Mouse (Mus musculus) midbrain, embryonic 11.5 days (tissue): Measurements from ENCODE around the gene Chml. TPM values are rescaled to one million over a fixed set of nuclear protein-coding genes. Genes with fewer than 3 reads are reported as not detected.

Experiments
- ATAC-seq: fragments of 200-750 bp; cut with Nextera tagmentation; 2 replicates; pipeline ENCODE4 v1.8.0; 2017; ENCODE audit warnings: moderate TSS enrichment, moderate library complexity; ENCODE audit not compliant: low FRiP score
- DNase-seq: peaks from one replicate; pipeline ENCODE4 v3.0.0; 2015; ENCODE audit warnings: low spot score; ENCODE audit errors: missing footprints
- H3K27ac ChIP-seq: fragments of 300-500 bp; sonication (generic); 2 replicates; pipeline ENCODE4 v1.5.1; 2014; ENCODE audit warnings: low read depth, low read length
- H3K27me3 ChIP-seq: fragments of 300-500 bp; sonication (generic); 2 replicates; pipeline ENCODE4 v1.6.1; 2014; ENCODE audit warnings: mild to moderate bottlenecking, low read length, moderate library complexity, mixed read lengths; ENCODE audit not compliant: control insufficient read depth, insufficient read depth
- H3K36me3 ChIP-seq: fragments of 300-500 bp; sonication (generic); 2 replicates; pipeline ENCODE4 v1.6.1; 2014; ENCODE audit warnings: mild to moderate bottlenecking, low read length, moderate library complexity, mixed read lengths; ENCODE audit not compliant: control insufficient read depth, insufficient read depth
- H3K4me1 ChIP-seq: fragments of 300-500 bp; sonication (generic); 2 replicates; pipeline ENCODE4 v1.6.1; 2014; ENCODE audit warnings: low read length; ENCODE audit not compliant: control insufficient read depth, insufficient read depth
- H3K4me2 ChIP-seq: fragments of 300-500 bp; sonication (generic); 2 replicates; pipeline ENCODE4 v1.6.1; 2014; ENCODE audit warnings: mild to moderate bottlenecking, moderate library complexity
- H3K4me3 ChIP-seq: fragments of 300-500 bp; sonication (generic); 2 replicates; pipeline ENCODE4 v1.5.1; 2014; ENCODE audit warnings: low read depth, low read length
- H3K9ac ChIP-seq: fragments of 300-500 bp; sonication (generic); 2 replicates; pipeline ENCODE4 v1.6.1; 2014; ENCODE audit warnings: low read length
- H3K9me3 ChIP-seq: fragments of 300-500 bp; sonication (generic); 2 replicates; pipeline ENCODE4 v1.6.1; 2016; ENCODE audit warnings: low read length; ENCODE audit not compliant: control insufficient read depth
- WGBS: fragments of 180-500 bp; shearing (Covaris S2); extraction: QIAGEN DNeasy Blood & Tissue Kit; methylation state at CpG from one replicate; pipeline ENCODE4 v1.1.7; 2014; 5-methylcytosine and 5-hydroxymethylcytosine counted together
- polyA plus RNA-seq: library from polyadenylated mRNA; unstranded; fragments of >200 nt; fragmentation: Nextera tagmentation; extraction: Ambion mirVana; gene quantifications from 2 replicates; pipeline ENCODE4 v1.2.1, GENCODE M21; 2014

The Chml gene
- polyA plus RNA-seq, 1 experiment from 2014 or later = 6.9 TPM

GRCm38 (mm10) chr1:175637677-175638076, 55.0 kb downstream of the Chml start:
- H3K9ac ChIP-seq = no peak overlapping the region
- H3K27ac ChIP-seq = no peak overlapping the region

GRCm38 (mm10) chr1:175632470-175632869, 60.2 kb downstream of the Chml start:
- DNase-seq (no peak), ATAC-seq (no peak)
- no peak overlapping the region for H3K9ac ChIP-seq
- H3K36me3 ChIP-seq = no peaks in the 10 kb centered on the region
- no peaks in the 10 kb centered on the region for H3K4me1 ChIP-seq
- no peak overlapping the region for H3K4me2 ChIP-seq
- no peak overlapping the region for H3K4me3 ChIP-seq
- no peaks in the 10 kb centered on the region for H3K9me3 ChIP-seq
- WGBS = 98% methylated on average over 14 of the region's 14 CpGs
- no peak overlapping the region for H3K27ac ChIP-seq
- no peaks in the 10 kb centered on the region for H3K27me3 ChIP-seq

More at GRCm38 (mm10) chr1:175637677-175638076, 55.0 kb downstream of the Chml start:
- no peaks in the 10 kb centered on the region for H3K27me3 ChIP-seq
- no peak for DNase-seq
- H3K4me1 ChIP-seq = no peaks in the 10 kb centered on the region
- H3K4me2 ChIP-seq = no peak overlapping the region
- ATAC-seq = no peak
- no peak overlapping the region for H3K4me3 ChIP-seq
- no peaks in the 10 kb centered on the region for H3K9me3 ChIP-seq
- no peaks in the 10 kb centered on the region for H3K36me3 ChIP-seq
- 80% methylated on average over 7 of the region's 7 CpGs for WGBS

Other genes starting within 250 kb of the Chml start
- 4.9 and 6.0 TPM in 2 replicates for gene Rgs7, start 200.4 kb downstream of the Chml start, polyA plus RNA-seq
- gene Kmo, start 72.5 kb downstream of the Chml start, polyA plus RNA-seq = 0.07 TPM in 1 of 2 replicates, not detected in the other
- 85.3 and 109 TPM in 2 replicates for gene Fh1, start 67.3 kb downstream of the Chml start, polyA plus RNA-seq
- gene Opn3, start 125 bp downstream of the Chml start, polyA plus RNA-seq = 13.2 and 15.0 TPM in 2 replicates
- not detected in 2 replicates for gene Wdr64, start 5.7 kb upstream of the Chml start, polyA plus RNA-seq
- gene Exo1, start 187.7 kb upstream of the Chml start, polyA plus RNA-seq = 114 and 138 TPM in 2 replicates
- 0.15 TPM in 1 of 2 replicates, not detected in the other for gene Gm38100, start 227.4 kb upstream of the Chml start, polyA plus RNA-seq